ENCODE assay signal across 10 mouse cellular contexts in the genomic region with DNA sequence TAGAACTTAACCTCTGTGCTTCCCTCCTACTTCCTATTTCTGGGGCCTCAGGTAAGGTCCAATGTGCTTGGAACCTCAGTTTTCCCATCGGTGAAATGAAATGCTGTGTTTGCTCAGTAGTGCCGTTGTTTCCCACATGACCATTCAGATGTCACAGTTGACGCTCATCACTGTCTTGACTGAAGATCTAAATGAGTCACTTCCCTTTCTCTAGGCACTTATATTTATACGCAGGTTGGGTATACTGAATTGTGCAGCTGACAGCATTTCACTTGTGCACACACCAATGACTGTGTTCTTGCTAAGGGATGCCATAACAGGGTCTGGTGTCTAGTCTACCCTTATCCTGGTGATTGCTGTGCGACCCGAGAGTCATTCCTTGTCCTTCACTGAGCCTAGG. TPM values are rescaled to one million over a fixed set of nuclear protein-coding genes. Genes with fewer than 3 reads are reported as not detected.
DNase-seq lines count a peak whose midpoint lies in the region; ATAC-seq lines count a peak whose summit lies in the region.
"Had no signal": no experiment of that assay in that cellular context is flagged by ENCODE, and none has a peak within 500 bp of the region (broad histone marks: within the 10 kb centered on the region; RNA-seq: fewer than 3 reads in every experiment).

No protein-coding gene starts in this region.

- H3K4me1 ChIP-seq in heart, embryonic 13.5 days: peaks cover 25% of the 10 kb centered on the region
- peaks cover 12% of the 10 kb centered on the region for H3K4me1 ChIP-seq in embryonic facial prominence, embryonic 14.5 days (ENCODE audit: control insufficient read depth, insufficient read depth, low read length)
- peaks cover 47% of the 10 kb centered on the region for H3K4me1 ChIP-seq in liver, embryonic 15.5 days (replicated peaks)

- no peak for ATAC-seq in heart, embryonic 13.5 days (ENCODE audit: extremely low read depth, insufficient number of reproducible peaks, low FRiP score, low TSS enrichment)
- ATAC-seq in embryonic facial prominence, embryonic 14.5 days (ENCODE audit: low read depth): no peak
- no peak for ATAC-seq in liver, embryonic 15.5 days (ENCODE audit: insufficient read depth)
- ATAC-seq in frontal cortex, adult (ENCODE audit: low TSS enrichment): no peak

- peak overlapping the region; percentile 85; the same call in 1 of the 2 replicates for H3K27ac ChIP-seq in heart, embryonic 13.5 days (replicated peaks)
- peak overlapping the region; percentile 88; the same call in 1 of the 2 replicates for H3K27ac ChIP-seq in embryonic facial prominence, embryonic 14.5 days (replicated peaks; ENCODE audit: low read depth, low read length)
- peak overlapping the region; percentile 81; the same call in 1 of the 2 replicates for H3K27ac ChIP-seq in liver, embryonic 15.5 days (replicated peaks)

- peak overlapping the region; percentile 85 for H3K4me2 ChIP-seq in heart, embryonic 13.5 days
- peak overlapping the region; percentile 85 for H3K4me2 ChIP-seq in embryonic facial prominence, embryonic 14.5 days (ENCODE audit: low read depth, low read length)
- peak overlapping the region; percentile 91 for H3K4me2 ChIP-seq in liver, embryonic 15.5 days

- H3K36me3 ChIP-seq in heart, embryonic 13.5 days: peaks cover 4% of the 10 kb centered on the region; the same call in 1 of the 2 replicates
- H3K36me3 ChIP-seq in embryonic facial prominence, embryonic 14.5 days (ENCODE audit: control insufficient read depth, insufficient read depth, low read length): no peaks in the 10 kb centered on the region
- no peaks in the 10 kb centered on the region; the same call in 1 of the 2 replicates for H3K36me3 ChIP-seq in liver, embryonic 15.5 days (replicated peaks)

- no peaks in the 10 kb centered on the region for H3K27me3 ChIP-seq in heart, embryonic 13.5 days (replicated peaks)
- H3K27me3 ChIP-seq in embryonic facial prominence, embryonic 14.5 days (replicated peaks; ENCODE audit: control insufficient read depth, insufficient read depth, low read length): no peaks in the 10 kb centered on the region
- H3K27me3 ChIP-seq in liver, embryonic 15.5 days: no peaks in the 10 kb centered on the region

- no peaks in the 10 kb centered on the region for H3K9me3 ChIP-seq in heart, embryonic 13.5 days
- no peaks in the 10 kb centered on the region for H3K9me3 ChIP-seq in embryonic facial prominence, embryonic 14.5 days (ENCODE audit: control insufficient read depth, low read length)
- no peaks in the 10 kb centered on the region for H3K9me3 ChIP-seq in liver, embryonic 15.5 days (replicated peaks)

- WGBS in heart, embryonic 13.5 days: 86% methylated on average over 6 of the region's 6 CpGs
- WGBS in embryonic facial prominence, embryonic 14.5 days: 85% methylated on average over 6 of the region's 6 CpGs
- WGBS in liver, embryonic 15.5 days (ENCODE audit: insufficient replicate concordance): 70% methylated on average over 6 of the region's 6 CpGs

- DNase-seq in heart, adult 9 months (ENCODE audit: low spot score in 2 of 2): no peak
- DNase-seq in A20 (ENCODE audit: low read depth, low spot score): peak; percentile 87
- DNase-seq in embryonic facial prominence, embryonic 14.5 days (ENCODE audit: low spot score): no peak
- no peak for DNase-seq in right cerebral cortex, adult 18-20 months
- no peak for DNase-seq in lung, adult 18-20 months
- DNase-seq: cerebellum, adult 2 months; heart, postnatal 10 days had no signal

- no peak overlapping the region for H3K9ac ChIP-seq in heart, embryonic 13.5 days
- H3K9ac ChIP-seq in embryonic facial prominence, embryonic 14.5 days (ENCODE audit: low read depth, low read length): no peak overlapping the region
- H3K9ac ChIP-seq in liver, embryonic 15.5 days: peak overlapping the region; percentile 57; the same call in 1 of the 2 replicates

- peak overlapping the region; percentile 58; the same call in 1 of the 2 replicates for H3K4me3 ChIP-seq in heart, embryonic 13.5 days
- no peak overlapping the region for H3K4me3 ChIP-seq in embryonic facial prominence, embryonic 14.5 days (ENCODE audit: low read depth, low read length)
- peak overlapping the region; percentile 66 for H3K4me3 ChIP-seq in liver, embryonic 15.5 days (replicated peaks)

RNA-seq across cellular contexts. Expression of a gene that starts 1.0 kb away (rescaled TPM):
- polyA plus RNA-seq in heart, embryonic 13.5 days (2015; fragmentation: Nextera tagmentation; extraction: Ambion mirVana): 3.6 and 4.2 TPM in 2 replicates
- polyA plus RNA-seq in embryonic facial prominence, embryonic 14.5 days (2014; fragmentation: Nextera tagmentation; extraction: Ambion mirVana): 10.4 and 11.9 TPM in 2 replicates
- polyA plus RNA-seq in liver, embryonic 15.5 days (2015; fragmentation: Nextera tagmentation; extraction: Ambion mirVana): 3.4 and 5.4 TPM in 2 replicates

RNA-seq across cellular contexts. Expression of a gene that starts 32.9 kb away (rescaled TPM):
- polyA plus RNA-seq in heart, embryonic 13.5 days (2015; fragmentation: Nextera tagmentation; extraction: Ambion mirVana): not detected in 2 replicates
- polyA plus RNA-seq in embryonic facial prominence, embryonic 14.5 days (2014; fragmentation: Nextera tagmentation; extraction: Ambion mirVana): 0.26 TPM in 1 of 2 replicates, not detected in the other
- polyA plus RNA-seq in liver, embryonic 15.5 days (2015; fragmentation: Nextera tagmentation; extraction: Ambion mirVana): not detected in 2 replicates
- polyA plus RNA-seq: cerebellum, adult 2 months had no signal

RNA-seq across cellular contexts. Expression of a gene that starts 45.7 kb away (rescaled TPM):
- polyA plus RNA-seq in heart, embryonic 13.5 days (2015; fragmentation: Nextera tagmentation; extraction: Ambion mirVana): 2.7 and 4.6 TPM in 2 replicates
- 6.2 and 6.5 TPM in 2 replicates for polyA plus RNA-seq in embryonic facial prominence, embryonic 14.5 days (2014; fragmentation: Nextera tagmentation; extraction: Ambion mirVana)
- 0.78 and 1.0 TPM in 2 replicates for polyA plus RNA-seq in liver, embryonic 15.5 days (2015; fragmentation: Nextera tagmentation; extraction: Ambion mirVana)

RNA-seq across cellular contexts. Expression of a gene that starts 58.2 kb away (rescaled TPM):
- 1.0 and 1.2 TPM in 2 replicates for polyA plus RNA-seq in heart, embryonic 13.5 days (2015; fragmentation: Nextera tagmentation; extraction: Ambion mirVana)
- polyA plus RNA-seq in embryonic facial prominence, embryonic 14.5 days (2014; fragmentation: Nextera tagmentation; extraction: Ambion mirVana): 1.3 and 1.4 TPM in 2 replicates
- 0.10 and 0.22 TPM in 2 replicates for polyA plus RNA-seq in liver, embryonic 15.5 days (2015; fragmentation: Nextera tagmentation; extraction: Ambion mirVana)
